Mouse (Mus musculus): ENCODE measurements around the gene Mthfsd.

DNA sequence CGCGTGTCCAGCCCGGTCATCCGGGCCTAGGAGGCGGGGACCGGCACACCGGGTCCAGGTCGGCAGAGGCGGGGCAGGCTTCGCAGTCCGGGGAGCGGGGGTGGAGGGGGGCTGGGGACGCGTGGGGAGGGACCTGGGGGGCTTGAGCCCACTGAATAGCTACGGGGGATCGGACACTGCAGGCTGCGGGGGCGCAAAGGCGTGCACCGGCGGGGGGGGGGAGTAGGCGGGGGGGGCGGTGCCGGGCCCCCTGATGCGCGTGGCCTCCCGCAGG lies 24.3 kb downstream of the Mthfsd start:
- TF ChIP-seq CTCF (IDR thresholded peaks at IDR 0.05; ENCODE audit: low read depth, low read length) (no peak), TAL1 (conservative IDR thresholded peaks at IDR 0.05; ENCODE audit: low read depth, low read length) (no peak), GATA1 (IDR thresholded peaks at IDR 0.05; ENCODE audit: borderline replicate concordance, low read length) (no peak)
